Mouse (Mus musculus) lung, postnatal 0 days (tissue): Measurements from ENCODE around the gene Hoxa4. TPM values are rescaled to one million over a fixed set of nuclear protein-coding genes. Genes with fewer than 3 reads are reported as not detected.

Source experiments
- ATAC-seq: fragments of 200-750 bp; cut with Nextera tagmentation; 2 replicates; pipeline ENCODE4 v1.8.0; 2017; ENCODE audit warnings: moderate library complexity
- DNase-seq: peaks from one replicate; pipeline ENCODE4 v3.0.0-alpha.2; 2016; ENCODE audit warnings: low spot score
- H3K27ac ChIP-seq: fragments of 300-500 bp; sonication (generic); 2 replicates; pipeline ENCODE4 v1.5.1; 2014; ENCODE audit warnings: antibody characterized with exemption, mild to moderate bottlenecking, low read length, mixed read lengths
- H3K27me3 ChIP-seq: fragments of 300-500 bp; sonication (generic); replicated peaks from 2 replicates; pipeline ENCODE4 v1.6.1; 2014; ENCODE audit warnings: low read length, mixed read lengths; ENCODE audit not compliant: insufficient read depth
- H3K36me3 ChIP-seq: fragments of 300-500 bp; sonication (generic); 2 replicates; pipeline ENCODE4 v1.6.1; 2014; ENCODE audit warnings: low read length, mixed read lengths; ENCODE audit not compliant: insufficient read depth
- H3K4me1 ChIP-seq: fragments of 300-500 bp; sonication (generic); 2 replicates; pipeline ENCODE4 v1.6.1; 2014; ENCODE audit warnings: antibody characterized with exemption, low read depth, low read length, mixed read lengths; ENCODE audit not compliant: insufficient read depth
- H3K4me2 ChIP-seq: fragments of 300-500 bp; sonication (generic); replicated peaks from 2 replicates; pipeline ENCODE4 v1.6.1; 2014; ENCODE audit warnings: low read depth, mild to moderate bottlenecking, low read length, moderate library complexity, mixed read lengths
- H3K4me3 ChIP-seq: fragments of 300-500 bp; sonication (generic); 2 replicates; pipeline ENCODE4 v1.5.1; 2014; ENCODE audit warnings: low read depth, low read length
- H3K9ac ChIP-seq: fragments of 300-500 bp; sonication (generic); replicated peaks from 2 replicates; pipeline ENCODE4 v1.6.1; 2014; ENCODE audit warnings: low read depth, mild to moderate bottlenecking
- H3K9me3 ChIP-seq: fragments of 300-500 bp; sonication (generic); 2 replicates; pipeline ENCODE4 v1.6.1; 2016; ENCODE audit warnings: low read length, mixed read lengths
- CTCF ChIP-seq: IDR thresholded peaks from 2 replicates; pipeline ENCODE4 v1.5.1; 2016; ENCODE audit warnings: antibody characterized with exemption, mild to moderate bottlenecking
- EP300 ChIP-seq: IDR thresholded peaks from 2 replicates; pipeline ENCODE4 v1.6.1; 2016; ENCODE audit warnings: antibody characterized with exemption, mild to moderate bottlenecking, control low read depth
- WGBS: fragments of 180-500 bp; shearing (Covaris S2); extraction: QIAGEN DNeasy Blood & Tissue Kit; methylation state at CpG from one replicate; pipeline ENCODE4 v1.1.7; 2014; 5-methylcytosine and 5-hydroxymethylcytosine counted together
- polyA plus RNA-seq: library from polyadenylated mRNA; unstranded; fragments of >200 nt; fragmentation: Nextera tagmentation; extraction: Ambion mirVana; gene quantifications from 2 replicates; pipeline ENCODE4 v1.2.1, GENCODE M21; 2015

Gene Hoxa4
- polyA plus RNA-seq, 1 experiment from 2014 or later = 3.9 TPM

DNA sequence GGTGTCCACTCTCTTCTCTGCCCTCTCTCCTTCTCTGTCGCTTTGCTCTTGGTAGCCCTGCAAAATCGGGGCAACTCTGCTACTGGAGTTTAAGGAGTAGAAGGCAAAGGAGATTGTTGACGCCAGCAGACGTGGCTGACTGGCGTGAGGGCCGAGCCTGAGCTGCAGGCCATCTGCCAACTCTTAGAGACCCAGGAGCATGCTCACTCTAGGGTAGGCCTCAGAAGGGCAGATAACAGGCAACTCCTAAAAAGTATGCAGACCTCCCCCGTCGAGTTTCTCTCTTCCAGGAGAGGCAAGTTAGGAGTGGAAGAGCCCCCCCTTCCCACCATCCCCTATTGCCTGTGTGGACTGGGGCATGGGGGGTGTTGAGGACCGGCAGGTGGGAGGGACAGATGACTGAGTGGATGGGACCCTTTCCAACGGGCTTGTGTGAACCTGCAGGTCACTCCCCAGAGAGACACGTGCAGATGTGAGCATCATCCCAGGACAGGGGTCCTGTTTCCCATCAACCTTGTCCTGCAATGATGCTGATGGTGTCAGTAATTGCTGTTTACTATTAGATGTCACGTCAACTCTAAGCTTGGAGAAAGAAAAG lies 32.3 kb downstream of the Hoxa4 start:
- peak overlapping the region; percentile 72 for H3K9ac ChIP-seq
- H3K4me2 ChIP-seq = peak overlapping the region; percentile 79
- H3K27ac ChIP-seq = peak overlapping the region; percentile 93
- DNase-seq (peak; percentile 58), ATAC-seq (0 out of 2 replicates have a peak, but pooled peaks have one; percentile 12)
- 0 out of 2 replicates have a peak, but pooled peaks cover 4% of the 10 kb centered on the region for H3K4me1 ChIP-seq
- H3K9me3 ChIP-seq = no peaks in the 10 kb centered on the region
- no peaks in the 10 kb centered on the region for H3K36me3 ChIP-seq
- TF ChIP-seq EP300 (no peak), CTCF (no peak)
- H3K4me3 ChIP-seq = peak overlapping the region; percentile 69
- 6% methylated on average over 12 of the region's 12 CpGs for WGBS
- H3K27me3 ChIP-seq = peaks cover 37% of the 10 kb centered on the region

DNA sequence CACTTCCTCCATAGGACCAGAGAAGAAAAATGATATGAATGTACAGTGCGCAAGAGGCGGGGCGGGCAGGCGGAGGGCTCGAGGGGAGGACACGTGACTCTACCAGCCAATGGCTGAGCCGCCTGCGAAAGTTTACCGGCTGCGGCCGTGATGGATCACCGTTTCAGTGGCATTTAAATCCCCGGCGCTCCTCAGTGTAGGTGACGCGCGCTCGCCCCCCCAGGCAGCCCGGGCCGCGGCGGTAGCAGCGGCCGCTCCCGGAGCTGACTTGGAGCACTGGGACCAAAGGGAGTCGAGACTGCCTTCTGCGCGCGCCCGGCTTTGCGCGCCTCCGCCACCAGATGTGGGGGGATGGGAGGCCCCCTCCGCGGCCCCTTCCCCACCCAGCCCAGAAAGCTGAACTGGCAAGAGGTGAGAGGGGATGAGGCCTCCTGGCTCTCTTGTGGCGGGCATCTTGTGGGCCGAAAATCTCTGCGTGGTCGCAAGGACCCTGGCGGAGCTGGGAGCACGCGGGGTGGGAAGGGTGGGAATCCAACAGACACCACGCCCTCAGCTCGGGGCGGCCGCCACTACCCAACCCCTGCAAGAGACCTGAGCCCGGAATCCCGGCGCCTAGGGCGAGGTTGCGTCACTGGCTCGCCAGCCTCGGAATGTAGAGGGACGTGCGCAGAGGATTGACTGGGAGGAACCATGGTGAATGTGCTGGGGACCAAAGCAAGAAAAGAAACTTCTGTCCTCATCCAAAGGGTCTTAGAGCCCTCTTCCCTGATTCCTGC lies 33.1 kb downstream of the Hoxa4 start, which contains the start of gene Hoxa1:
TSS of gene Hoxa1 (minus strand) at position 42 of the 776 bp plus-strand sequence.
- ATAC-seq (peak; percentile 86), DNase-seq (peak; percentile 94)
- Histone ChIP-seq H3K27ac (peak within 1 kb of the TSS; percentile 93), H3K9me3 (no peaks in the 10 kb centered on the region), H3K4me3 (peak within 1 kb of the TSS; percentile 69), H3K9ac (peak within 1 kb of the TSS; percentile 72), H3K27me3 (peaks cover 39% of the 10 kb centered on the region), H3K4me2 (peak within 1 kb of the TSS; percentile 79), H3K4me1 (0 out of 2 replicates have a peak, but pooled peaks cover 4% of the 10 kb centered on the region), H3K36me3 (no peaks in the 10 kb centered on the region)
- no peak for TF ChIP-seq CTCF
- TF ChIP-seq EP300 = peak; percentile 46; the same call in 1 of the 2 replicates
- 2% methylated on average over 52 of the region's 55 CpGs for WGBS

DNA sequence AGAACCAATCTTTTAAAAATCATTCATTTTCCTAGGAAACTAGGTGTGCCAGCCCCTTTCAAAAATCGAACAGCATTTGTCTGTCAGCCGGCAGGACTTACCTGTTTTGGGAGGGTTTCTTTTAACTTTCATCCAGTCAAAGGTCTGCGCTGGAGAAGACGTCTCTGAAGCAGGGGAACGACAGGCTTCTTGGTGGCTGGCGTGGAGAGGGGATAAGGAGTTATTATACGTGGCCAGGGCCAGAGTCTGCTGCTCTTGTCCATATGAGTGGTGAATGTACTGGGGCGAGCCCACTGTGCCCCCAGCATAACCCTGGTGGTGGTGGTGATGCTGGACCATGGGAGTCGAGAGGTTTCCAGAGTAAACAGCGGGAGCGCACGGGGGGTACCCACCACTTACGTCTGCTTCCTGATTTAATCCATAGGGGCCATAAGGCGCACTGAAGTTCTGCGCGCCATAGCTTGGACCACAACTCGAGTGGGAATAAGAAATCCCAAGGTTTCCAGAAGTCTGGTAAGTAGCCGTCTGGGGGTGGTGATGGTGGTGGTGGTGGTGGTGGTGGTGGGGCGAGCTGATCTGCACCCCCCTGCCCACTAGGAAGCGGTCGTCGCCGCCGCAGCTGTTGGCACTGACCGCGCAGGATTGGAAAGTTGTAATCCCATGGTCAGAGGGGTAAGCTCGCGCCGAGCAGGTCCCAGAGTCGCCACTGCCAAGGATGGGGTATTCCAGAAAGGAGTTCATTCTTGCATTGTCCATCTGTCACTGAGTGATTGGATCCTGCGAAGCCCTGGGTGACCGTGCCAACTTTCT lies 33.9 kb downstream of the Hoxa4 start:
- Histone ChIP-seq H3K4me3 (peak overlapping the region; percentile 69), H3K27me3 (peaks cover 42% of the 10 kb centered on the region), H3K36me3 (no peaks in the 10 kb centered on the region), H3K9me3 (no peaks in the 10 kb centered on the region), H3K4me2 (peak overlapping the region; percentile 79), H3K27ac (no peak overlapping the region), H3K4me1 (0 out of 2 replicates have a peak, but pooled peaks cover 4% of the 10 kb centered on the region), H3K9ac (no peak overlapping the region)
- WGBS = 3% methylated on average over 31 of the region's 32 CpGs
- TF ChIP-seq EP300 (no peak), CTCF (no peak)
- DNase-seq (peak; percentile 5), ATAC-seq (no peak)

DNA sequence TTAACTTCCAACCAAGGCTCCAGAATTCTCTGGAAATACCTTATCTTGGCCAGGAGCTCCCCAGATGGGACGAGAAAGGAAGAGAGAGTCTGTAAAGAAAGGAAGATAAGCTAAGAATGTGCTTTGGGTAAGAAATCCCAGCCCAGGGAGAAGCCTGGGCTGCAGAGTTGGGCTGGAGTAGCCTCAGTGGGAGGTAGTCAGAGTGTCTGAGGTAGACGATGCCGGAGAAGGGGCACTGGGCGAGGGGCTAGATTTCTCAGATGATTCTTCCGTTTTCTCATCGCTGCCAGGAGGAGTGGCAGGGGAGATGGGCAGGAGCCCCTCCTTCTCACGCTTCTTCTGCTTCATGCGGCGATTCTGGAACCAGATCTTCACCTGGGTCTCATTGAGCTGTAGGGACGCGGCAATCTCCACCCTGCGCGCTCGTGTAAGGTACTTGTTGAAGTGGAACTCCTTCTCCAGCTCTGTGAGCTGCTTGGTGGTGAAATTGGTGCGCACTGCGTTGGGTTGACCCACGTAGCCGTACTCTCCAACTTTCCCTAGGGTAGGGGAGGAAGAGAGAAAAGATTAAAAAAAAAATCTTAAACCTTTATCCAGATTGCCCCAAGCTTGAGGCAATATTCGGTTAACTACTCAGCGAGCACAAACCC lies 34.9 kb downstream of the Hoxa4 start:
- TF ChIP-seq CTCF (no peak), EP300 (no peak)
- H3K36me3 ChIP-seq = no peaks in the 10 kb centered on the region
- WGBS = 24% methylated on average over 20 of the region's 20 CpGs
- no peak overlapping the region for H3K9ac ChIP-seq
- no peak overlapping the region for H3K4me3 ChIP-seq
- no peaks in the 10 kb centered on the region for H3K9me3 ChIP-seq
- ATAC-seq (no peak), DNase-seq (no peak)
- H3K27ac ChIP-seq = no peak overlapping the region
- H3K4me2 ChIP-seq = no peak overlapping the region
- H3K27me3 ChIP-seq = peaks cover 49% of the 10 kb centered on the region
- H3K4me1 ChIP-seq = 0 out of 2 replicates have a peak, but pooled peaks cover 4% of the 10 kb centered on the region

DNA sequence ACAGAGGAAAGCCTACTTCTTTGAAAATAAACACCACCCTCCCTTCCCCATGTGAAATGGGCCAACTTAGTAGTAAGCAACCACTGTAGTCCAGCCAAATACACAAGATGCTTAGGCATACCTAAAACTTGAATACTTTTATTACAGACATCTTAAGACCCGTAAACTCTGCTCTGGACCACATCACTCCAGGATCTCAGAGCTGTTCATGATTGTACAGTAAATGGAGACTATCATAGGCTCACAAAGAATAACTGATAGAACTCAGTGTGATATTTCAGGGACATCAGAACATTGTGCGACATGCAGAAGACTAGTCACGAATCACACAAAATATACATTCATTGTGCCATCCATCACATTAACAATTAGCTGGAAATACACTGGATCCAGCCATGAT lies 36.1 kb downstream of the Hoxa4 start:
- ATAC-seq = no peak
- H3K4me1 ChIP-seq = 0 out of 2 replicates have a peak, but pooled peaks cover 4% of the 10 kb centered on the region
- H3K36me3 ChIP-seq = no peaks in the 10 kb centered on the region
- no peaks in the 10 kb centered on the region for H3K9me3 ChIP-seq
- H3K27ac ChIP-seq = no peak overlapping the region
- no peak overlapping the region for H3K9ac ChIP-seq
- DNase-seq = no peak
- no peak overlapping the region for H3K4me2 ChIP-seq
- no peak overlapping the region for H3K4me3 ChIP-seq
- 68% methylated on average over 3 of the region's 3 CpGs for WGBS
- H3K27me3 ChIP-seq = peaks cover 53% of the 10 kb centered on the region
- no peak for TF ChIP-seq EP300
- no peak for TF ChIP-seq CTCF
